Mouse (Mus musculus) liver, embryonic 14.5 days (tissue): Measurements from ENCODE around the gene Prdm16.

Source experiments
- CTCF ChIP-seq: IDR thresholded peaks from 2 replicates; pipeline ENCODE4 v1.5.1; 2016; ENCODE audit warnings: antibody characterized with exemption, low read depth, control low read depth
- EP300 ChIP-seq: IDR thresholded peaks from 2 replicates; pipeline ENCODE4 v1.6.1; 2016; ENCODE audit warnings: antibody characterized with exemption, low read depth

- no peak for TF ChIP-seq CTCF
- TF ChIP-seq EP300: no peak
Measured at GRCm38 (mm10) chr4:154496522-154496921, 140.2 kb downstream of the Prdm16 start.
